Mouse (Mus musculus): ENCODE measurements around the gene Fmnl3. TPM values are rescaled to one million over a fixed set of nuclear protein-coding genes. Genes with fewer than 3 reads are reported as not detected.

Fmnl3 gene
- polyA plus RNA-seq, 1 experiment = 55.5 TPM

DNA sequence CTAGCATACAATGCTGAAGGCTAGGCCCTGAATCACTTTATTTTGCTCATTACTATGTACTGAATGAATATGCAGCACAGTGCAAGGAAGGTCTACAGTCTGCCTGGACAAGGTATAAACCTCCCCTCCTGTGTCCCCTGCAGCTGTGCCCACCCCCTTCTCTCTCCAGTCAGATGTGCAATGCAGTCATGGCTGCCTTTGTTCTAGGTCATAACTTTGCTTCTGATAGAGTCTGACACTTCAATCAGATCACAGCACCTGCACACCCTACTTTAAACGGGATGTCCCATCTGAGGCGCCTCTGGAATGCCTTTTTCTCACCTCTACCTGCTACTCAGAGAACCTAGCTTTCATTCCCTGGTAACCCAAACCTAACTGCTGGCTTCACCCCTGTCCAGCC is 31.4 kb downstream of the Fmnl3 start:
- no peaks in the 10 kb centered on the region for H3K27me3 ChIP-seq (ENCODE audit: control insufficient read depth, insufficient read depth, low read length)
- 14% methylated on average over 2 of the region's 2 CpGs for WGBS
- DNase-seq = peak; percentile 41
- peaks cover 77% of the 10 kb centered on the region for H3K4me1 ChIP-seq (replicated peaks; ENCODE audit: control insufficient read depth, insufficient read depth, low read length)
- no peaks in the 10 kb centered on the region for H3K36me3 ChIP-seq (ENCODE audit: control insufficient read depth, insufficient read depth, low read length)
- TF ChIP-seq CTCF (IDR thresholded peaks at IDR 0.05; ENCODE audit: borderline replicate concordance, control insufficient read depth, extremely low read depth, insufficient read depth, low read length, poor library complexity) (no peak), POLR2A (IDR thresholded peaks at IDR 0.05; ENCODE audit: control insufficient read depth, extremely low read depth, insufficient read depth, low read length, poor library complexity) (no peak)
- no peak overlapping the region for H3K27ac ChIP-seq (ENCODE audit: control insufficient read depth, insufficient read depth, low read length)
- H3K4me3 ChIP-seq (ENCODE audit: control insufficient read depth, insufficient read depth, low read length) = no peak overlapping the region

- TF ChIP-seq POLR2A (IDR thresholded peaks at IDR 0.05; ENCODE audit: control insufficient read depth, extremely low read depth, insufficient read depth, low read length, poor library complexity) (no peak), CTCF (IDR thresholded peaks at IDR 0.05; ENCODE audit: borderline replicate concordance, control insufficient read depth, extremely low read depth, insufficient read depth, low read length, poor library complexity) (no peak)
- no peak overlapping the region for H3K4me3 ChIP-seq (ENCODE audit: control insufficient read depth, insufficient read depth, low read length)
- no peaks in the 10 kb centered on the region for H3K36me3 ChIP-seq (ENCODE audit: control insufficient read depth, insufficient read depth, low read length)
- DNase-seq = no peak
- peaks cover 81% of the 10 kb centered on the region for H3K4me1 ChIP-seq (replicated peaks; ENCODE audit: control insufficient read depth, insufficient read depth, low read length)
- H3K27me3 ChIP-seq (ENCODE audit: control insufficient read depth, insufficient read depth, low read length) = no peaks in the 10 kb centered on the region
- WGBS = 44% methylated on average over 8 of the region's 8 CpGs
- peak overlapping the region; percentile 42; the same call in 1 of the 2 replicates for H3K27ac ChIP-seq (ENCODE audit: control insufficient read depth, insufficient read depth, low read length)
These were observed 34.4 kb downstream of the Fmnl3 start for GRCm38 (mm10) chr15:99335801-99336320.

DNA sequence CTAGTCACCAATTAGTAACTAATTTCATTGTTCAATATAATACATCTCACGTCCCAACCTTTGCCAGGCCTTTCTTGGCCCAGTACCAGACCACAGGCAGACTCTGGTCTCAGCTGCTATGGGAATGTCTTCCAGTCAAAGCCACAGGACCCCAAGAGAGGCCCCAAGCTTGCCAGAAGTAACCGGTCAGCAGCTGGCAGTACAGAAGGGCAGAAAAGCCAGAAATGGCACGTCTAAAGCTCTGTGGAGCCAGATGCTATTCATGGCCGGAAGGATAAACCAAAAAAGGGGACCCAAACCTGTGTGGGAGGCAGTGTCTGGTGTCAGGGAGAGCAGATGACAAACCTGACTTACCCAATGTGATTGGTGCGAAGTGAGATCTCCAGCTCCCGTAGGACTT is 35.8 kb downstream of the Fmnl3 start:
- Histone ChIP-seq H3K4me1 (replicated peaks; ENCODE audit: control insufficient read depth, insufficient read depth, low read length) (peaks cover 73% of the 10 kb centered on the region), H3K36me3 (ENCODE audit: control insufficient read depth, insufficient read depth, low read length) (no peaks in the 10 kb centered on the region), H3K27me3 (ENCODE audit: control insufficient read depth, insufficient read depth, low read length) (no peaks in the 10 kb centered on the region), H3K4me3 (ENCODE audit: control insufficient read depth, insufficient read depth, low read length) (no peak overlapping the region), H3K27ac (ENCODE audit: control insufficient read depth, insufficient read depth, low read length) (no peak overlapping the region)
- TF ChIP-seq POLR2A (IDR thresholded peaks at IDR 0.05; ENCODE audit: control insufficient read depth, extremely low read depth, insufficient read depth, low read length, poor library complexity) = no peak
- no peak for TF ChIP-seq CTCF (IDR thresholded peaks at IDR 0.05; ENCODE audit: borderline replicate concordance, control insufficient read depth, extremely low read depth, insufficient read depth, low read length, poor library complexity)
- WGBS = 66% methylated on average over 6 of the region's 6 CpGs
- no peak for DNase-seq

DNA sequence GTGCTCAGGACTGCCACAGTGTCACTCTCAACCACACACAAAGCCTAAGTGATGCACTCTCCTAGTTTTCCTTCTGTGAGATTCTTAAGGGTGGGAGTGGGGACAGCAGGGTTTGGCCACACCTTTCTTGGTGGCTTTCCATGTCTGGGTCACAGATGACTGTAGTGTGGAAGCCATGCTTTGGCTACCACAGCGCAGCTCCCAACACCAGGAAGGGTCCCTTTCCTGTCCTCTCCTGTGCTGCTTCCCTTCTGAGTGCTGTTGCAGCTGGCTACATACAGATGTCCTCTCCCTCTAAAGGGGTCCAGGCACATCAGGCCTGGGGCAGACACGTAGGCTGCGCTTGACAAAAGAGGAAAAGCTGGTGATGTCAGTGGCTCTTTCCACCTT is 36.6 kb downstream of the Fmnl3 start:
- no peak for DNase-seq

GRCm38 (mm10) chr15:99332921-99333675 is 37.2 kb downstream of the Fmnl3 start:
- no peak overlapping the region for H3K4me3 ChIP-seq (ENCODE audit: control insufficient read depth, insufficient read depth, low read length)
- H3K27ac ChIP-seq (ENCODE audit: control insufficient read depth, insufficient read depth, low read length) = peak overlapping the region; percentile 76
- no peaks in the 10 kb centered on the region for H3K27me3 ChIP-seq (ENCODE audit: control insufficient read depth, insufficient read depth, low read length)
- TF ChIP-seq CTCF (IDR thresholded peaks at IDR 0.05; ENCODE audit: borderline replicate concordance, control insufficient read depth, extremely low read depth, insufficient read depth, low read length, poor library complexity) (peak; percentile 38; the same call in 1 of the 2 replicates), POLR2A (IDR thresholded peaks at IDR 0.05; ENCODE audit: control insufficient read depth, extremely low read depth, insufficient read depth, low read length, poor library complexity) (0 out of 2 replicates have a peak, but pooled peaks have one; percentile 36)
- H3K36me3 ChIP-seq (ENCODE audit: control insufficient read depth, insufficient read depth, low read length) = no peaks in the 10 kb centered on the region
- WGBS = 9% methylated on average over 9 of the region's 9 CpGs
- peak; percentile 87 for DNase-seq
- peaks cover 62% of the 10 kb centered on the region for H3K4me1 ChIP-seq (replicated peaks; ENCODE audit: control insufficient read depth, insufficient read depth, low read length)

More for the DNA sequence above, 36.6 kb downstream of the Fmnl3 start:
- Histone ChIP-seq H3K4me3 (ENCODE audit: control insufficient read depth, insufficient read depth, low read length) (no peak overlapping the region), H3K27ac (ENCODE audit: control insufficient read depth, insufficient read depth, low read length) (peak overlapping the region; percentile 76), H3K27me3 (ENCODE audit: control insufficient read depth, insufficient read depth, low read length) (no peaks in the 10 kb centered on the region), H3K4me1 (replicated peaks; ENCODE audit: control insufficient read depth, insufficient read depth, low read length) (peaks cover 66% of the 10 kb centered on the region), H3K36me3 (ENCODE audit: control insufficient read depth, insufficient read depth, low read length) (no peaks in the 10 kb centered on the region)
- 80% methylated on average over 3 of the region's 3 CpGs for WGBS
- TF ChIP-seq CTCF (IDR thresholded peaks at IDR 0.05; ENCODE audit: borderline replicate concordance, control insufficient read depth, extremely low read depth, insufficient read depth, low read length, poor library complexity) (no peak), POLR2A (IDR thresholded peaks at IDR 0.05; ENCODE audit: control insufficient read depth, extremely low read depth, insufficient read depth, low read length, poor library complexity) (no peak)

DNA sequence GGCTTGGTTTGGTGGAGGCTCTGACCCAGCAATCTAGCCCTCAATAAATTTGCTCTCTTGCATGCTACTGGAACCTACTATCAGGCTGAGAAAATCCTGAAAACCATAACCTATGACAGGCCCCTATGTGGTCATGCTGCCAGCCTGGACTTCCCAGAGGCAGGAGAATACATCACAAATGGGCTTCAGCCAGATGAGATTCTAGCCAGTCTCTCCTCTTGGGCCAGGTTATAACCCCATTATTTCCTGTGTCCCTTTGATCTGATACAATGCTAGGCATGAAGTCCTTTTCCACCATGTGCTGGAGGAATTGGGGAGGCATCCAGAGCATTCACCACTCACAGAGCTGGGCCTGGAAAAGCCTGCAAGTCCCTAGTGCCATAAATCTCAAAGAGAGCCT is 38.2 kb downstream of the Fmnl3 start:
- Histone ChIP-seq H3K27me3 (ENCODE audit: control insufficient read depth, insufficient read depth, low read length) (no peaks in the 10 kb centered on the region), H3K36me3 (ENCODE audit: control insufficient read depth, insufficient read depth, low read length) (no peaks in the 10 kb centered on the region), H3K4me1 (replicated peaks; ENCODE audit: control insufficient read depth, insufficient read depth, low read length) (peaks cover 52% of the 10 kb centered on the region), H3K4me3 (ENCODE audit: control insufficient read depth, insufficient read depth, low read length) (no peak overlapping the region), H3K27ac (ENCODE audit: control insufficient read depth, insufficient read depth, low read length) (peak overlapping the region; percentile 62)
- TF ChIP-seq CTCF (IDR thresholded peaks at IDR 0.05; ENCODE audit: borderline replicate concordance, control insufficient read depth, extremely low read depth, insufficient read depth, low read length, poor library complexity) = no peak
- DNase-seq = no peak
